Mouse (Mus musculus) stomach, embryonic 15.5 days (tissue): Measurements from ENCODE around the gene Gm17509. TPM values are rescaled to one million over a fixed set of nuclear protein-coding genes. Genes with fewer than 3 reads are reported as not detected.

ENCODE experiments used
- ATAC-seq: fragments of 200-750 bp; cut with Nextera tagmentation; 2 replicates; pipeline ENCODE4 v1.8.0; 2017; ENCODE audit warnings: low read depth, moderate number of reproducible peaks, moderate TSS enrichment; ENCODE audit not compliant: insufficient read depth, low FRiP score
- H3K27ac ChIP-seq: fragments of 300-500 bp; sonication (generic); 2 replicates; pipeline ENCODE4 v1.5.1; 2015; ENCODE audit warnings: mild to moderate bottlenecking, inconsistent platforms
- H3K27me3 ChIP-seq: fragments of 300-500 bp; sonication (generic); replicated peaks from 2 replicates; pipeline ENCODE4 v1.6.1; 2015; ENCODE audit warnings: inconsistent platforms
- H3K36me3 ChIP-seq: fragments of 300-500 bp; sonication (generic); 2 replicates; pipeline ENCODE4 v1.6.1; 2015; ENCODE audit warnings: inconsistent platforms
- H3K4me1 ChIP-seq: fragments of 300-500 bp; sonication (generic); 2 replicates; pipeline ENCODE4 v1.6.1; 2015; ENCODE audit warnings: inconsistent platforms
- H3K4me2 ChIP-seq: fragments of 300-500 bp; sonication (generic); 2 replicates; pipeline ENCODE4 v1.6.1; 2015; ENCODE audit warnings: mild to moderate bottlenecking, inconsistent platforms
- H3K4me3 ChIP-seq: fragments of 300-500 bp; sonication (generic); replicated peaks from 2 replicates; pipeline ENCODE4 v1.5.1; 2015; ENCODE audit warnings: inconsistent platforms
- H3K9ac ChIP-seq: fragments of 300-500 bp; sonication (generic); 2 replicates; pipeline ENCODE4 v1.6.1; 2015; ENCODE audit warnings: inconsistent platforms
- H3K9me3 ChIP-seq: fragments of 300-500 bp; sonication (generic); 2 replicates; pipeline ENCODE4 v1.6.1; 2016; ENCODE audit warnings: inconsistent platforms
- WGBS: fragments of 180-500 bp; shearing (Covaris S2); methylation state at CpG from one replicate; pipeline ENCODE4 v1.1.7; 2015; 5-methylcytosine and 5-hydroxymethylcytosine counted together
- polyA plus RNA-seq: library from polyadenylated mRNA; unstranded; fragments of >200 nt; fragmentation: Nextera tagmentation; extraction: Ambion mirVana; gene quantifications from 2 replicates; pipeline ENCODE4 v1.2.1, GENCODE M21; 2015

Gm17509 gene
- polyA plus RNA-seq, 1 experiment from 2014 or later: not detected

DNA sequence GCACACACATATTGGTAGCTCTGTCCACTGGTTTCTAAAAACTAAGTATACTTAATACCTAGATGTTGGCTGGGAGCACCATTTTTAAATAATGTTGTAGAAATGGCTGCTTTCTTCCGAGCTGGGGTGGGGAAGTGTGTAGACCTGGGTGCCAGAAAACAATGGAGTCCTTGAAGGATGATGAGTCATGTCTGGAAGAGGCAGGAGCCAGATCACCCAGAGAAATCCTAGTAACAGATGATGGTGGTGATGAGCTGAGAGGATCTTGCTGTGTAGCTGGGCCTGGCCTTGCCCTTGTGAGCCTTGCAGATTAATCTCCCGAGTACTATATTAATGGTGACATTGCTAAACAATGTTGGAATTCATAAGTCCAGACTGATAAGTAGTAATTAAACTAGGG is 4.0 kb upstream of the Gm17509 start:
- no peak for ATAC-seq
- peaks cover 5% of the 10 kb centered on the region; the same call in 1 of the 2 replicates for H3K4me1 ChIP-seq
- H3K9ac ChIP-seq: no peak overlapping the region
- 62% methylated on average over 2 of the region's 2 CpGs for WGBS
- no peak overlapping the region for H3K4me2 ChIP-seq
- H3K36me3 ChIP-seq: no peaks in the 10 kb centered on the region
- no peaks in the 10 kb centered on the region; the same call in 1 of the 2 replicates for H3K27me3 ChIP-seq
- no peak overlapping the region for H3K4me3 ChIP-seq
- no peak overlapping the region for H3K27ac ChIP-seq
- H3K9me3 ChIP-seq: no peaks in the 10 kb centered on the region

DNA sequence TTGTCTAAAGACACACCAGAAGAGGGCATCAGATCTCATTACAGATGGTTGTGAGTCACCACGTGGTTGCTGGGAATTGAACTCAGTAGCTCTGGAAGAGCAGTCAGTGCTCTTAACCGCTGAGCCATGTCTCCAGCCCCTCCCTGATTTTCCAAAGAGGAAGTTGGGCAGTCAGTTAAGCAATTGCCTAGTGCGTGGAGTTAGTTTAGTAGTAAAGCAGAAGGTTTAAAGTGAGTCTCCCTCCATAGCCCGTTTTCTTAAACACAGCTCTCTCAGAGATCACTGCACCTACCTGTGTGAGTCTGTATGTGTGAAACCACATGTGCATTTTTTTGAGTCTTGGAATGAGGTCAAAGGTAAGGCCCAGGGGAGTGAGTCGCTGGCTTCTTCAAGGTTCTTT is 2.2 kb upstream of the Gm17509 start:
- no peaks in the 10 kb centered on the region; the same call in 1 of the 2 replicates for H3K27me3 ChIP-seq
- no peaks in the 10 kb centered on the region for H3K36me3 ChIP-seq
- no peak overlapping the region for H3K9ac ChIP-seq
- ATAC-seq: no peak
- no peak overlapping the region for H3K4me3 ChIP-seq
- no peaks in the 10 kb centered on the region for H3K9me3 ChIP-seq
- no peak overlapping the region for H3K4me2 ChIP-seq
- no peak overlapping the region for H3K27ac ChIP-seq
- peaks cover 5% of the 10 kb centered on the region; the same call in 1 of the 2 replicates for H3K4me1 ChIP-seq
- 47% methylated on average over 5 of the region's 5 CpGs for WGBS

DNA sequence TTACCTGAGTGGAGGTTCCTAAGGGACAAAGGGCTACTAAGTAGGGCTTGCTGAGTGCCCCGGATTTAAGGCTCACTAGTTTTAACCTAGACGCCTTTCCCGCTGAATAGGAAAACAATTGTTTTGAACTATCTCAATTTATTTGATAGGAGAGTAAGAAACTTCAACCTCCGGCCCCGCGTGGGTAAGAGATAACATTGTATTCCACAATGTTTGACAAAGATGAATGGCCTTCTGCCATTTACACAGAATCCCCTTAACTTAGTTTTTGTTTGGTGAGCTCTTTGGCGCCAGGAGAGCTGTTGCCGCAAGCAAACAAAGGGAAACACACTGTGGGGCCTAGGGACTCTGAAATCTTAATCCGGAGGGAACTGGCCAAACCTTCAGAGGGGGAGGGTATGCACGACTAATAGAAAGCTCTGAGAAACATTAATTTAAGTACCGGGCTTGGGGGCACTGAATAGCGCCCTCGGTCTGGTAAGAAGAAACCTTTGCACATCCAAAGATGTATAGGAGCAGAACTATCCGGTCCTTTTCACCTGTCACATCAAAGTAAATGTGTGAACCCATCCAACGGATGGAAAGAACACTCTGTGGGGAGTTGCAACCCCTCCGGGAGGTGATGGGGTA is 889 bp downstream of the Gm17509 start:
- no peak overlapping the region for H3K27ac ChIP-seq
- H3K4me3 ChIP-seq: peak overlapping the region; percentile 61
- H3K4me2 ChIP-seq: peak overlapping the region; percentile 94
- H3K4me1 ChIP-seq: peaks cover 5% of the 10 kb centered on the region; the same call in 1 of the 2 replicates
- H3K36me3 ChIP-seq: no peaks in the 10 kb centered on the region
- no peaks in the 10 kb centered on the region; the same call in 1 of the 2 replicates for H3K27me3 ChIP-seq
- H3K9me3 ChIP-seq: no peaks in the 10 kb centered on the region
- ATAC-seq: peak; percentile 29; the same call in 1 of the 2 replicates
- H3K9ac ChIP-seq: no peak overlapping the region
- 12% methylated on average over 16 of the region's 16 CpGs for WGBS

DNA sequence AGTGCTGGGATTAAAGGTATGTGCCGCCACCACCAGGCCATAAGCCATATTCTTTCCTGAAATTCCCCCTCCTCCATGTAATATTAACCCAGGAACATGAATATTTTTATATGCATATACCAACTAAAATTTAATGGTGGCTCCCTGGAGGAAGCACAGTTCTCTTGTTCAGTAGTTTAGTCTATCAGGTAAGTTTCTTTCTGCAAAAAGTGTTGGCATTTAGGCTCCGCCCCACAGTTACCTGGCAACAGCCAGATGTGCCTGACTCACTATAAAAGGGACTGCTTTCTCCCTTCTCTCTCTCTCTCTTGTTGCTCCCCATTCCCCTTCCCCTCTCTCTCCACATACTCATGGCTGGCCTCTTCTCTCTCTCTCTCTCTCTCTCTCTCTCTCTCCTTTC is 2.8 kb downstream of the Gm17509 start:
- no peak for ATAC-seq
- H3K27me3 ChIP-seq: no peaks in the 10 kb centered on the region; the same call in 1 of the 2 replicates
- no peaks in the 10 kb centered on the region for H3K36me3 ChIP-seq
- no peaks in the 10 kb centered on the region for H3K9me3 ChIP-seq
- no peak overlapping the region for H3K4me2 ChIP-seq
- 81% methylated on average over 2 of the region's 2 CpGs for WGBS
- H3K4me1 ChIP-seq: peaks cover 5% of the 10 kb centered on the region; the same call in 1 of the 2 replicates
- H3K4me3 ChIP-seq: no peak overlapping the region
- no peak overlapping the region for H3K9ac ChIP-seq
- H3K27ac ChIP-seq: no peak overlapping the region

DNA sequence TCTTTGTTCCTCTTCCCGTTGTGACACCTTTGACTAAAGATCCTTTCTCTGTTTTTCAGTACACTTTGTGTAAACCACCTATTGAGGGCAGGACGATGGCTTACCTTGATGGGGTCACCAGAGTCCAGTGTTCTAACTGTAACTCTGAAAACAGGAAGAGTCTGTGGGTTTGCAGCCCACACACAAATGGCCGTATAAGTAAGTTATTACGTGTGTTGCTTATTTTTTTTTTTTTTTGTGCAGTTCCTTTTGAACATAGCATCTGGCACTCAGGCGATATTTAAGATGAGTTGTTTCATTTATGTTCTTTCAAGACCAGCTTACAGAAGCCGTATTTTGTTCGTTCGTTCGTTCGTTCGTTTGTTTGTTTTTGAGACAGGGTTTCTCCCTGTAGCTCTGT is 3.3 kb downstream of the Gm17509 start:
- no peak overlapping the region for H3K4me3 ChIP-seq
- no peaks in the 10 kb centered on the region for H3K9me3 ChIP-seq
- WGBS: 55% methylated on average over 11 of the region's 11 CpGs
- no peak overlapping the region for H3K4me2 ChIP-seq
- no peaks in the 10 kb centered on the region for H3K36me3 ChIP-seq
- H3K27ac ChIP-seq: no peak overlapping the region
- ATAC-seq: no peak
- no peaks in the 10 kb centered on the region; the same call in 1 of the 2 replicates for H3K27me3 ChIP-seq
- peaks cover 5% of the 10 kb centered on the region; the same call in 1 of the 2 replicates for H3K4me1 ChIP-seq
- H3K9ac ChIP-seq: no peak overlapping the region

DNA sequence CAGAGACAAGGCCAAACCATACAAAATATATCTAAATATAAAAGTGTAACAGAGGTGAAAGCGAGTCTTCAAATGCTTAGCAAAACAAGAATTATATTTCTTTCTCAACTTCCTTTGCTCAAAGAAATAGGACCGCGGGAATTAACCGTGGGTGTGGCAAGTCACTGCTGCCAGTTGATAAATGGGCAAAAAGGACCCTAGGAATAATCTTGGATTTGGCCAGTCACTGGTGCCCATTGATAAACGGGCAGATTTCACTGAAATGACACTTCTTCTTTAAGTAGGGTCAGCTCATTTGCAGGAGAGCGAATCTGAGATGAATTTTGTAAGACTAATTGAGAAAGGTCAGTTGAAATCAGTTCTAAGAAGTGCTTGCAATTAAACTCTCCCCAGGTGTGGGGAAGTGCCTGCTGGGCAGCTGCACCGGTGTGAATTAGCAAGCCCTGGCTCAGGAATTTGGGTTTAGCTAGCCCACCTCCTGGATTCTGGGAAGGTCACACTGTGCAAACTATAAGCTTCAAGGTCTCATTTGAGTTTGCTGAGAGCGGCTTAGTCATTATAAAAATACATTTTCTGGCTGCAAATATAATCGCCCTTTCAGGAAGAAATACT is 4.0 kb downstream of the Gm17509 start:
- H3K4me3 ChIP-seq: no peak overlapping the region
- no peak overlapping the region for H3K4me2 ChIP-seq
- no peak overlapping the region for H3K9ac ChIP-seq
- H3K9me3 ChIP-seq: no peaks in the 10 kb centered on the region
- H3K27ac ChIP-seq: no peak overlapping the region
- no peak for ATAC-seq
- peaks cover 5% of the 10 kb centered on the region; the same call in 1 of the 2 replicates for H3K4me1 ChIP-seq
- no peaks in the 10 kb centered on the region for H3K36me3 ChIP-seq
- 25% methylated on average over 9 of the region's 9 CpGs for WGBS
- H3K27me3 ChIP-seq: no peaks in the 10 kb centered on the region; the same call in 1 of the 2 replicates

DNA sequence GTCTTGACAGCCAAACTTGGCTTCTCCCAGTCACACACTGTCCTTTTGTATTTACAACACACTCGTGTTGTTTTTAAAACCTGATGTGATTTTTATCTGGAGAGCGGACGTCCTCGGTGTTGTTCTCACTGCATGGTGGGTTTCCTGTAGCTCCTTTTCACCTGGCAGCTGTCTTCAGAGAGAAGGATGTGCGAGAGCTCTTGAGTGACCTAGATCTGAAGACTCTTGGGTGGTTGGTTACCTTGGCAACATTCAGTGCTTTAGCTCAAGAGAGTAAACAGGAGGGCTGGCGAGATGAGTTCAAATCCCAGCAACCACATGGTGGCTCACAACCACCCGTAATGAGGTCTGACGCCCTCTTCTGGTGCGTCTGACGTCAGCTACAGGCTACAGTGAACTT is 4.7 kb downstream of the Gm17509 start:
- 32% methylated on average over 10 of the region's 10 CpGs for whole genome bisulfite sequencing
- no peak overlapping the region for H3K9ac ChIP-seq
- H3K27ac ChIP-seq: no peak overlapping the region
- H3K9me3 ChIP-seq: no peaks in the 10 kb centered on the region
- H3K4me3 ChIP-seq: no peak overlapping the region
- H3K4me2 ChIP-seq: no peak overlapping the region
- no peak for ATAC-seq
- no peaks in the 10 kb centered on the region for H3K36me3 ChIP-seq
- no peaks in the 10 kb centered on the region; the same call in 1 of the 2 replicates for H3K27me3 ChIP-seq
- peaks cover 5% of the 10 kb centered on the region; the same call in 1 of the 2 replicates for H3K4me1 ChIP-seq

DNA sequence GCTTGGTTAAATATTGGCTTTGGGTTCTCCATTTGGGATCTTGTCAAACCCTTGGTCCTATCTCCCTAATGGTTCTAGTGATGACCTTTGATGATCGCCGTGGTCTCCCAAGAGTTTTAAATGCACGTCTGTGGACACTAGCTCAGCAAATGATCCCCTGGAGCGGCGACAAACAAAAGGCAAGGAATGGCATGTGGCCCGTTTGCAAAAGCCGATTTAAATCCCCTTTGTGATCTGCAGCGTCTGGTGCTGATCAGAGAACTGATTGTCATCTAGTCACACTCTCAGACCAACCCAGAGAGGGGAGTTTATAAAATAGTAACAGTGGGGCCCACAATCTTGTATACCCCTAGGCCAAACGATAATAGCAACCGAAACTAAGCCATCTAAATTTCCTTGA is 5.4 kb downstream of the Gm17509 start:
- Histone ChIP-seq H3K27ac (no peak overlapping the region), H3K9ac (no peak overlapping the region), H3K27me3 (no peaks in the 10 kb centered on the region; the same call in 1 of the 2 replicates), H3K4me2 (no peak overlapping the region), H3K9me3 (no peaks in the 10 kb centered on the region), H3K36me3 (no peaks in the 10 kb centered on the region), H3K4me3 (no peak overlapping the region), H3K4me1 (peaks cover 5% of the 10 kb centered on the region; the same call in 1 of the 2 replicates)
- no peak for ATAC-seq
- 21% methylated on average over 10 of the region's 10 CpGs for WGBS

DNA sequence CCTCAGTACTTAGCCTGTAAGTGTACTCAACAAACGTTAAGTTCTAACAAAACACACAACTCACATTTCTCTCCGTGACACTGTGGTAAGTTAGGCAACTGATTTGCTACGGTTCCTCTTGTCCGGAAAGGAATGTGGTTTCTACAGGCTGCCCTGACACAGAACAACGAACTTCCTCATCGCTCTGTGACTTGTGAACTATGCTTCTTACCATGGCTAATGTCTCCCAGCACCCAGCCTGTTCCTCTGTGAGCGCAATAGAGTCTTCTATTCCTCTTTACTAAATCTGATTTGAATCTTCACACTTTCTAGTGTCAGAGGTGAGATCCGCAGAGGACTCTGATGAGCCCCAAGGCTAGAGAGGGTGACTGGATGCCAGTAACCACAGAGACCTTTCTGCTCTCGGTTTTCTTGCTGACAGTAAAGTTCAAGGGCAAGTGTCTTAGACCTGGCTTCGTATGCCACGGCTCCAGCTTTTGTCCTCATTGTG is 9.4 kb downstream of the Gm17509 start:
- Histone ChIP-seq H3K9ac (no peak overlapping the region), H3K4me2 (no peak overlapping the region), H3K9me3 (no peaks in the 10 kb centered on the region), H3K27me3 (no peaks in the 10 kb centered on the region), H3K4me3 (no peak overlapping the region), H3K4me1 (no peaks in the 10 kb centered on the region), H3K27ac (no peak overlapping the region), H3K36me3 (no peaks in the 10 kb centered on the region)
- ATAC-seq: no peak
- WGBS: 54% methylated on average over 11 of the region's 11 CpGs

DNA sequence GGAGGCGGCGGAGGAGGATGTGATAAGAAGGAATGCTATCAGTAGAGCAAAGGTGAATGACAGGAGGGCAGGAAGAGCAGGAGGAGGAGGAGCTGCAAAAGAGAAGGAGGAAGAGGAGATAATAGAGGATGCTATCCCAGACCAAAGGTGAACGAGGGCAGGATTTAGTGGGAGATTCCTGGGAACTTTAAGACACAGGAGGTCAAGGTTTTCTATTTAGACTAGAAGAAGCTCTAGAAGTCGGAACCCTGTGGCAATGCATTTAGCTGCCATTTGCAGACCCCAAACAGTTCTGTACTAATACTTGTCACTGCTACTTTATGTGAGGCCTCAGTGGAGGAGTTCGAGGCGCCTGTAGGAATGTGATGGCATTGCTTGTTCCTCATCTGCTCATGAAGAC is 12.6 kb downstream of the Gm17509 start, which contains the start of gene Emb:
Gene Emb (plus strand): TSS at position 301 of the 400 bp plus-strand sequence.
- ATAC-seq: no peak
- Histone ChIP-seq H3K9me3 (no peaks in the 10 kb centered on the region), H3K27me3 (no peaks in the 10 kb centered on the region), H3K27ac (no peak within 1 kb of the TSS), H3K4me3 (no peak within 1 kb of the TSS), H3K36me3 (no peaks in the 10 kb centered on the region), H3K4me1 (no peaks in the 10 kb centered on the region), H3K4me2 (no peak within 1 kb of the TSS), H3K9ac (no peak within 1 kb of the TSS)
- WGBS: 54% methylated on average over 6 of the region's 6 CpGs

DNA sequence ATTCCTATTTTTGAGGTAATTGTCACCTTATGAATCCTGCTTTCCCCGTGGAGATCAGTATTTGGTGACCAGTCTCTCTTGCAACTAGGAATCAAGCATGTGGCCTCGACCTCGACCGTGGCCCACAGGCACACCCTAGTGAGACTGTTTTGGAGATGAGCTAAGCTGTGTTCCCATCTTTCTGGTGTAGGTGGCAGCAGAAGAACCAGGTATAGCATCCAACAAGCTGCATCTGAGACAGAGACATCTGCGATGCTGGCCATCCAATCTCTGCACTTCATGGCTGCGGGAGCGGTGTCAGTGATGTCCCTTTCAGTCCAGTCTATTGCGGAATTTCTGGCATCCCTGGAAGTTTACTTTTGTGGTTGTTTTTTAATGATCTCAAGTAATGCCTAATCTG is 14.8 kb downstream of the Gm17509 start:
- H3K9me3 ChIP-seq: no peaks in the 10 kb centered on the region
- no peaks in the 10 kb centered on the region for H3K4me1 ChIP-seq
- no peaks in the 10 kb centered on the region for H3K36me3 ChIP-seq
- no peaks in the 10 kb centered on the region for H3K27me3 ChIP-seq
- no peak for ATAC-seq
- no peak overlapping the region for H3K4me3 ChIP-seq
- 86% methylated on average over 8 of the region's 8 CpGs for WGBS
- no peak overlapping the region for H3K4me2 ChIP-seq
- H3K27ac ChIP-seq: no peak overlapping the region
- no peak overlapping the region for H3K9ac ChIP-seq

DNA sequence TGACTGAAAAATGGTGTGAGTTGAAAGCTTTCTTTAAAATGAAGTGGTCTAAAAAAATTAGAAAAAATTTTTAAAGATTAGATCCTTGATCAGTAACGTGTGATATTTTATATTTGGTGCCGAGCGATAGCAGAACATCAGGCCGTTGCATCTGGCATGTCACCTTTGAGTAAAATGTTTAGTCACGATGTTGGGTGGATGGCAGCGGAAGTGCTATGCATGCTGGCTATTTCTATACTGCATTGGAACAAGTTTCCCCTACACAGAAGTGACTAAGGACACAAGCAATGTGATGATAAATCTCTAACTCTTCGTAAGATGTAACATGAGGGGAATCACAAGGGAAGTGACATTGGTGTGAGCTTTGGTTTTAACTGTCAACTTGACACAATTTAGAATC is 16.2 kb downstream of the Gm17509 start:
- no peak overlapping the region for H3K4me2 ChIP-seq

More for the DNA sequence above, 16.2 kb downstream of the Gm17509 start:
- Histone ChIP-seq H3K4me1 (no peaks in the 10 kb centered on the region), H3K36me3 (no peaks in the 10 kb centered on the region), H3K9me3 (no peaks in the 10 kb centered on the region), H3K27ac (no peak overlapping the region), H3K4me3 (no peak overlapping the region), H3K27me3 (no peaks in the 10 kb centered on the region), H3K9ac (no peak overlapping the region)
- WGBS: 92% methylated on average over 7 of the region's 7 CpGs
- ATAC-seq: no peak
